Mouse (Mus musculus) gastrocnemius, postnatal 14 days (tissue): ENCODE results near the gene Tmem151a. TPM values are rescaled to one million over a fixed set of nuclear protein-coding genes. Genes with fewer than 3 reads are reported as not detected.

Experiments used
- DNase-seq: peaks from one replicate; pipeline ENCODE4 v3.0.0; 2021; ENCODE audit warnings: mixed read lengths
- intact Hi-C: fragments of 180-260 bp; cut with DNase I; formaldehyde crosslinking; loops from one replicate; pipeline ENCODE4 v1.15.1; 2025; ENCODE audit warnings: low total_unique reads
- long read RNA-seq, 2 experiments: library from polyadenylated mRNA; stranded (forward); transcript quantifications; one replicate each; pipeline ENCODE4 v2.0.0; 2021
- total RNA-seq, 2 experiments: library from RNA; stranded (reverse); gene quantifications; 2 replicates each; pipeline ENCODE4 v1.2.3; 2021

Tmem151a gene
- under 1 TPM; 0.16 to 0.69 TPM for total RNA-seq
- long read RNA-seq, experiment 1, result 0 reads
- long read RNA-seq, experiment 2, result 0 reads

GRCm38 (mm10) chr19:5085145-5085863 lies at the start of gene Tmem151a:
Gene Tmem151a (minus strand): TSS chr19:5085531.
- intact Hi-C loops, result no loop called here
- no peak for DNase-seq

GRCm38 (mm10) chr19:5131237-5131636 lies 45.9 kb upstream of the Tmem151a start:
- intact Hi-C loops, result no loop called here
- no peak for DNase-seq

GRCm38 (mm10) chr19:5129770-5130169 lies 44.4 kb upstream of the Tmem151a start:
- intact Hi-C loops, result no loop called here
- no peak for DNase-seq

- intact Hi-C loops, result no loop called here
- no peak for DNase-seq
These were observed 38.8 kb upstream of the Tmem151a start for GRCm38 (mm10) chr19:5124055-5124614.

GRCm38 (mm10) chr19:5123241-5123640 lies 37.9 kb upstream of the Tmem151a start:
- DNase-seq, result no peak
- intact Hi-C loops, result no loop called here

GRCm38 (mm10) chr19:5122492-5122891 lies 37.2 kb upstream of the Tmem151a start:
- no peak for DNase-seq
- intact Hi-C loops, result no loop called here

- DNase-seq, result no peak
- intact Hi-C loops, result no loop called here
These were observed 33.0 kb upstream of the Tmem151a start, which contains the start of gene Klc2 for GRCm38 (mm10) chr19:5118384-5118698. Gene Klc2 (minus strand): TSS chr19:5118560.

- intact Hi-C loops, result loop anchor here (2.0 kb wide), 1 partner anchor 21 kb away; no protein-coding TSS in a partner anchor
- DNase-seq, result peak; percentile 87
These were observed 32.4 kb upstream of the Tmem151a start for GRCm38 (mm10) chr19:5117494-5118383.

GRCm38 (mm10) chr19:5113783-5114182 lies 28.5 kb upstream of the Tmem151a start:
- intact Hi-C loops, result no loop called here
- DNase-seq, result no peak

- intact Hi-C loops, result no loop called here
- DNase-seq, result no peak
These were observed 24.5 kb upstream of the Tmem151a start for GRCm38 (mm10) chr19:5109659-5110453.

GRCm38 (mm10) chr19:5108702-5109101 lies 23.4 kb upstream of the Tmem151a start:
- no peak for DNase-seq
- intact Hi-C loops, result no loop called here

GRCm38 (mm10) chr19:5108271-5108575 lies 22.9 kb upstream of the Tmem151a start:
- DNase-seq, result no peak
- intact Hi-C loops, result no loop called here

GRCm38 (mm10) chr19:5107556-5108270 lies 22.4 kb upstream of the Tmem151a start:
- intact Hi-C loops, result no loop called here
- DNase-seq, result no peak

GRCm38 (mm10) chr19:5106731-5107191 lies 21.4 kb upstream of the Tmem151a start, which contains the start of gene Rab1b:
Gene Rab1b (minus strand): TSS chr19:5107072.
- peak; percentile 99 for DNase-seq
- intact Hi-C loops, result no loop called here

- no peak for DNase-seq
- intact Hi-C loops, result no loop called here
These were observed 20.7 kb upstream of the Tmem151a start for GRCm38 (mm10) chr19:5106074-5106473.

- intact Hi-C loops, result no loop called here
- peak; percentile 63 for DNase-seq
These were observed 13.2 kb upstream of the Tmem151a start, which contains the start of gene Cnih2 for GRCm38 (mm10) chr19:5098363-5099143. Gene Cnih2 (minus strand): TSS chr19:5098521.

GRCm38 (mm10) chr19:5097521-5098362 lies 12.4 kb upstream of the Tmem151a start:
- DNase-seq, result no peak
- intact Hi-C loops, result no loop called here
